Mouse (Mus musculus) forelimb bud, embryonic 11.5 days (tissue): ENCODE results near the gene Psmd13.

ENCODE experiments used
- DNase-seq: peaks from one replicate; pipeline ENCODE4 v3.0.0-alpha.2; 2012; ENCODE audit warnings: low read depth, low spot score

Gene Psmd13

GRCm38 (mm10) chr7:140944236-140944635, 62.5 kb downstream of the Psmd13 start:
- DNase-seq = no peak

- DNase-seq = no peak
These were observed 63.5 kb downstream of the Psmd13 start for GRCm38 (mm10) chr7:140945247-140945646.

- no peak for DNase-seq
These were observed 64.5 kb downstream of the Psmd13 start for GRCm38 (mm10) chr7:140946311-140946710.

- no peak for DNase-seq
These were observed 65.2 kb downstream of the Psmd13 start for GRCm38 (mm10) chr7:140946980-140947379.

GRCm38 (mm10) chr7:140948161-140948560, 66.4 kb downstream of the Psmd13 start:
- no peak for DNase-seq
